Mouse (Mus musculus): ENCODE measurements around the gene Mrpl53. TPM values are rescaled to one million over a fixed set of nuclear protein-coding genes. Genes with fewer than 3 reads are reported as not detected.

Gene Mrpl53
- polyA plus RNA-seq (2016; fragmentation: Nextera tagmentation; extraction: Ambion mirVana), result 148 and 153 TPM in 2 replicates

DNA sequence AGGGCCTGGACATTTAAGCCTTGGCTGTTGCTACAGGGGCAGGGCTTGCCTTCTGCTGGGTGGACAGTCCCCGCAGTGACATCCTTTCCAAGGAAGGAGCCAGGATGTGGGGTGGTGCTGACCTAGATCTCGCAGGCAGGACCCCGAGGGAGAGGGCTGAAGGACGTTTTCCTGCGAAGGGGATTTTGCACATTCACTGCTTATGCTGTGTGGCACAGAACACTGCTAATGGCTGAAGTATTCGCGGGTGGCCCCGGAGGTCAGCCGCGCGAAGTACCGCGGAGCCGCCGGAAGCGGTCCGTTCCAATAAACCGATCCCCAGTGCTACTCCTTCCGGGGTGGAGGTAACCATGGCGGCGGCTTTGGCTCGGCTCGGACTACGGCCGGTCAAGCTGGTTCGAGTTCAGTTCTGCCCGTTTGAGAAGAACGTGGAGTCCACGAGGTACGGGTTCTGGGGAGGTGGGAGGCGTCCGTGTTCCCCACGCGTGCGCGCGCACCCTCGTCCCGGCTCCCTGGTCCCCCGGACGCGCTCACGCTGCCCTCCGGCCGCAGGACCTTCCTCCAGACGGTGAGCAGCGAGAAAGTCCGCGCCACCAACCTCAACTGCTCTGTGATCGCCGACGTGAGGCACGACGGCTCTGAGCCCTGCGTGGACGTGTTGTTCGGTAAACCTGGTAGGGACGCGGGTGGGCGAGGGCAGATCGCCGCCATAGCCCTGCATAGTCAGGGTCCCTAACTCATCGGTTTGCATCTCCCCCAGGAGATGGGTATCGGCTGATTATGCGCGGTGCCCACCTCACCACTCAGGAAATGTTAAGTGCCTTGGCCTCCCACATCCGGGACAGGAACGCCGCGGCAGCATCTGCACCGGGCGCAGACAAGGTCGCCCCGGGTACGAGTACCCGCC is at the start of gene Mrpl53:
Gene Mrpl53 (plus strand): TSS at position 279 of the 907 bp plus-strand sequence.
- DNase-seq (ENCODE audit: low spot score), result peak; percentile 83
- no peaks in the 10 kb centered on the region for H3K9me3 ChIP-seq (replicated peaks)
- H3K36me3 ChIP-seq, result peaks cover 29% of the 10 kb centered on the region
- H3K27me3 ChIP-seq (ENCODE audit: low read depth, poor library complexity, severe bottlenecking), result no peaks in the 10 kb centered on the region
- H3K4me3 ChIP-seq, result peak within 1 kb of the TSS; percentile 77
- WGBS, result under 1% methylated on average over 76 of the region's 76 CpGs
- peak within 1 kb of the TSS; percentile 88 for H3K27ac ChIP-seq (replicated peaks)
- peaks cover 27% of the 10 kb centered on the region for H3K4me1 ChIP-seq

DNA sequence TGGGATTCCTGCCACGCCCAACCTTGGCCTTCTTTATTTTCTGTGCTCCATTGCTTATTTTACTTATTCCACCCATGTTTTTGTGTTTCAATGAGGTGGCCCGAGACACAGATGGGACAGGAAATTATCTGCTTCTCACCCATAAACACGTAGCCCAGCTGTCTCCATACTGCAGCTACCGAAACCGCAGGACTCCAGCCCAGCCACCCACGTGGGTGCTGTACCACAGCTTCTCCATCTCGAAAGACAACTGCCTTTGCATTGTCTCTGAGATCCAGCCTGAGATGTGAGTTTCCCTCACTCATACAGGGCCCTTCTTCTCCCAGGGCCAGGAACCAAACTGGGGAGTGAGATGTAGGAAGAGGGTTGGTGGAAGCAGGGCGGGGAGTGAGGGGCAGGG is 42.8 kb upstream of the Mrpl53 start:
- H3K36me3 ChIP-seq, result no peaks in the 10 kb centered on the region
- no peak for DNase-seq (ENCODE audit: low spot score)
- peaks cover 34% of the 10 kb centered on the region for H3K4me1 ChIP-seq
- H3K27me3 ChIP-seq (ENCODE audit: low read depth, poor library complexity, severe bottlenecking), result peaks cover 100% of the 10 kb centered on the region
- H3K27ac ChIP-seq (replicated peaks), result no peak overlapping the region
- 35% methylated on average over 8 of the region's 8 CpGs for WGBS
- no peak overlapping the region for H3K4me3 ChIP-seq
- H3K9me3 ChIP-seq (replicated peaks), result no peaks in the 10 kb centered on the region

DNA sequence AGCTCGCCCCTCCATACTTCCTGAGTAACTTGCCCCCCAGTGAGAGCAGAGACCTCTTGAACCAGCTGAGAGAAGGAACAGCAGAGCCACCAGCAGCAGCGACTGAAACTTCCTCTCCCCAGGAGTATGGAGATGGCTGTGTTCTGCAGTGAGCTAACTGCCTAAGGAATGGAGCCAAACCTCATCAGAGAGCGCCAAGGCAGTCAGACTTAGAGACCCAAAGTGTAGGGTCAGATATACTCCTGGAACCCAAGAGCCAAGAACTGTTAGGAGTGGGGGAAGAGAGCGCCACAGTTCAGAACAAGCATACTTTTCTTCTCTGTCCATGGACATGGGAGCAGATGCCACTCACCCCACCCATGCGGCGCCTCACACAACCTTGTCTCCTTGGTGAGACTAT is 42.4 kb upstream of the Mrpl53 start:
- Histone ChIP-seq H3K4me1 (peaks cover 38% of the 10 kb centered on the region), H3K36me3 (no peaks in the 10 kb centered on the region), H3K9me3 (replicated peaks) (no peaks in the 10 kb centered on the region), H3K27me3 (ENCODE audit: low read depth, poor library complexity, severe bottlenecking) (peaks cover 100% of the 10 kb centered on the region), H3K27ac (replicated peaks) (no peak overlapping the region), H3K4me3 (no peak overlapping the region)
- DNase-seq (ENCODE audit: low spot score), result no peak
- WGBS, result 28% methylated on average over 6 of the region's 6 CpGs

DNA sequence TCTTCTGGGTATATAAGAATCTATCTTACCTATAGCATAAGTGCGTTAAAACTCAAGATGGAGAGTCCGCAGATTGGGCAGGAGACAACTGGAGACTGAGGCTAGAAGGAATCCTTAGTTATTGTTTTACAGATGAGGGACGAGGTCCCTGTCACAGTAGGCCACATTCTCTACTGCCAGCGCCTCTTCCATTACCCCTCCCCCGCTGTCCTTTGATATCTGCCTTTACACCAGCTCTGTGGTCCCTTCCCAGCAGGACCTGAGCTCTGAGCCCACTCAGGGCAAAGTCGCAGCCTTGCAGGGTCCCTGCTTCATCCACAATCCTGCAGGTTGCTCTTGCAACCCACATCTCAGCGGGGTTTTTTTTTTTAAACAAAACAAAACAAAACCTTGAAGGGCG is 40.6 kb upstream of the Mrpl53 start:
- Histone ChIP-seq H3K27me3 (ENCODE audit: low read depth, poor library complexity, severe bottlenecking) (peaks cover 100% of the 10 kb centered on the region), H3K4me3 (peak overlapping the region; percentile 38; the same call in 1 of the 2 replicates), H3K36me3 (no peaks in the 10 kb centered on the region), H3K27ac (replicated peaks) (no peak overlapping the region), H3K4me1 (peaks cover 42% of the 10 kb centered on the region), H3K9me3 (replicated peaks) (no peaks in the 10 kb centered on the region)
- no peak for DNase-seq (ENCODE audit: low spot score)
- 3% methylated on average over 8 of the region's 8 CpGs for WGBS

DNA sequence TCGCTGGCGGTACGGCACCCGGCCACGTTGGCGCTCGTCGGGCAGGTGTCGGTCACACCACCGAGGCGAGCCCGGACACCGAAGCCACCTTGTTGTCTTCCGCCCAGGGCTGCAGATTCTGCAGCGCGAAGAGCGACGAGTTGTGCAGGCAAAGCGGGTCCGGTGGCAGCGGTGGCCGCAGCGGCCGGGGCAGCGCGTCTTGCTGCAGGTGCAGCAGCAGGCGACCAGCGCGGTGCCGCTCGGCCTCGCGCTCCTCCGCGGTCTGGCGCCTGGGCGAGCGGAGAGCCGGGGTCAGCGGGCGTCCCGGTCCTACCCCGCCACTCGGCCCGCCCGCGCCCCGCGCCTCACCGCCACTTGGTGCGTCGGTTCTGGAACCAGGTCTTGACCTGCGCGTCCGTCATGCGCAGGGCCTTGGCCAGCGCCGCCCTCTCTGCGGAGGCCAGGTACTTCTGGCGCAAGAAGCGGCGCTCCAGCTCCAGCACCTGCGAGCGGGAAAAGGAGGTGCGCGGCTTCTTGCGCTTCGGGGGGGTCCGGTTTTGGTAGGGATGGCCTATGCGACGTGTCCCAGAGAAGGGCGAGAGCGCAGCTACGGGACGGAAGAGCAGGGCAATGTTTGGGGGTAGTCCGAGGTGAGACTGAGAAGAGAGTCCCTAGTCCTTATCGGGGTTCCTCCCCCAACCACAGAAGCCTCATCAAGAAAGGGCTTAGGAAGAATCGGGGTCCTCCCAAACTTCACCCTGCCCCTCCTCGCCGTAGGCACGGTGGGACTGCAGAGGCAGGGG is 39.9 kb upstream of the Mrpl53 start:
- WGBS, result under 1% methylated on average over 81 of the region's 81 CpGs
- H3K9me3 ChIP-seq (replicated peaks), result no peaks in the 10 kb centered on the region
- H3K4me3 ChIP-seq, result peak overlapping the region; percentile 41
- H3K36me3 ChIP-seq, result no peaks in the 10 kb centered on the region
- peak; percentile 55 for DNase-seq (ENCODE audit: low spot score)
- peaks cover 42% of the 10 kb centered on the region for H3K4me1 ChIP-seq
- no peak overlapping the region for H3K27ac ChIP-seq (replicated peaks)
- H3K27me3 ChIP-seq (ENCODE audit: low read depth, poor library complexity, severe bottlenecking), result peaks cover 100% of the 10 kb centered on the region

DNA sequence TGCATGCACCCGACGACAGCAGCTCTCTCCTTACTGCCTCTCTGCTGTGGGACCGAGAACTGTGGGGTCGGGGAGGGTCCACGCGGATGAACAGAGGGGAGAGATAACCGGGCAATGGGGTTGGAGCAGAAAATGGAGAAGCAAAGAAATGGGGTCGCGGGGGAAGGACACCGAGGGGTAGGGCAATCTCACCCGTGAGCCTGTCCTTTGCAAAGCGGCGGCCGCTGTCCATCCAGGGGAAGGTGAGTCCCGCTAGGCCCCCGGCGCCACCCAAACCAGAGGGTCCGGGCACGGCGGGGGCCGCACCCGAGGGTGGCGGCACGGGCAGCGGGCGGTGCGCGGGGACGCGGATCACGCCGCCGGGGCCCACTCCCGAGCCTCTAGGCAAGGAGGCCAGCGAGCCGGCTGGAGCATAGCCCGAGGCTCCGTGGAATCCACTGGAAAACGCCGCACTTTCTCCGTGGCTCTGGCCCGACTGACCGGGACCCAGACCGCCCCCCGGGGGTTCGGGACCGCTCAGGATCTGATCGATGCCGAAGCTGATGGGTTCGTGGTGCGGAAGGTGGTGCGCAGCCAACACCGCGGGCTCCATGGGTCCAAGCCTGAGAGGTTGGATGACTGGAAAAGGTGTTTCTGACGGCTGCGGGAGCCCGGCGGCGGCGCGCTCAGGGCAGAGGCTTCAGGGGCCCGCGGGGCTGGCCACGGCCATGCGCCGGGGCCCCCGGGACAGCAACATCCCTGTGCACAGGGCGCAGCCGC is 39.2 kb upstream of the Mrpl53 start:
- 1% methylated on average over 69 of the region's 69 CpGs for WGBS
- peak; percentile 62 for DNase-seq (ENCODE audit: low spot score)
- H3K36me3 ChIP-seq, result no peaks in the 10 kb centered on the region
- no peak overlapping the region for H3K27ac ChIP-seq (replicated peaks)
- H3K4me3 ChIP-seq, result peak overlapping the region; percentile 41
- H3K4me1 ChIP-seq, result peaks cover 38% of the 10 kb centered on the region
- H3K9me3 ChIP-seq (replicated peaks), result no peaks in the 10 kb centered on the region
- H3K27me3 ChIP-seq (ENCODE audit: low read depth, poor library complexity, severe bottlenecking), result peaks cover 100% of the 10 kb centered on the region

DNA sequence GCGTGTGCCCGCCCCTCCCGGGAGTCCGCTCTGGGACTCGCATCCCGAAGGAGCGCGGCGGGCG is 38.8 kb upstream of the Mrpl53 start, which contains the start of gene Tlx2:
Gene Tlx2 (minus strand): TSS at position 47 of the 64 bp plus-strand sequence.
- H3K4me3 ChIP-seq, result peak within 1 kb of the TSS; percentile 41
- 0% methylated on average over 10 of the region's 10 CpGs for WGBS
- H3K27ac ChIP-seq (replicated peaks), result no peak within 1 kb of the TSS
- H3K36me3 ChIP-seq, result no peaks in the 10 kb centered on the region
- peaks cover 100% of the 10 kb centered on the region for H3K27me3 ChIP-seq (ENCODE audit: low read depth, poor library complexity, severe bottlenecking)
- H3K9me3 ChIP-seq (replicated peaks), result no peaks in the 10 kb centered on the region
- peaks cover 37% of the 10 kb centered on the region for H3K4me1 ChIP-seq
- DNase-seq (ENCODE audit: low spot score), result no peak

DNA sequence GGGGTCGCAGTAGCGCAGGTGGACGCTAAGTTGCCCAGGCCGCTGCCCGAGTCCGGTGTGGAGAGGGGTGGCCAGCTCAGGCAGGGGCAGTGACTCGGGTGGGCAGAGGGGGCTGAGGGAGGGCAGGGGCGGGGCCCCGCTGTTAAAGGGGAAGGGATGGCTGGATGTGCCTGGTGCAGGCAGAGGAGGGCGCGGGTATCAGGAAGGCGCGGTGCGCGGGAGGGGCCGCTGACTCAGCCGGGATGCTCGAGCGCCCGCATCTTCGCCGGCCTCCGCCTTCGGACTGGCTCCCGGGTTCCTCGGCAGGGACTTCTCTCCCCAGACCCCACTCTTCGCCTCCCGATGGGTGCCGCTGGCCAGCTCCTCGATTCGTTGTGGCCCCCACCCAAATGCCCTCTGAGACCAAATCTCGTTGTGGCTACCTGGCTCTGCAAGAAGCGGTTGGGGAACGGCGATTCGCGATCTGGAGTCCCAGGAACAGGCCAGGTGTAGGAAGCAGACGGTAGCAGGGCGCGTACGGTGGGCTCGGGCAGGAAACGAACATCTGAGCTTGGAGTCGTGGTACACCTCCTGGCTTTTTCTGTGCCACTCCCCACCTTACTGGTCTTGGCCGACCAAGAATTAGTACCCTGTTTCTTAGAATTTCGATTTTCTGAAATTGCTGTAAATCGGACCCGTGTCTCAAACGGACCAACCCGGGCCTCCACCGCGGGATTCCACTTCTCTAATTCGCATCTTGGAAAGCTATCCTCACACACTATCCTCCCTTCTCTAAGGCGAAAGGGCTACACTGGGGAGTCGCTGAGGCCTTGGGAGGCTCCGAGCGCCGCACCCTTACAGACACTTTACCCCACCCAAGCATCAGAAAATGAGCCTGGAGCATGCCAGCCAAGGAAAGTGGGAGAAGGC is 38.3 kb upstream of the Mrpl53 start:
- no peaks in the 10 kb centered on the region for H3K9me3 ChIP-seq (replicated peaks)
- peaks cover 100% of the 10 kb centered on the region for H3K27me3 ChIP-seq (ENCODE audit: low read depth, poor library complexity, severe bottlenecking)
- under 1% methylated on average over 58 of the region's 58 CpGs for WGBS
- H3K4me1 ChIP-seq, result peaks cover 37% of the 10 kb centered on the region
- H3K4me3 ChIP-seq, result peak overlapping the region; percentile 41
- H3K36me3 ChIP-seq, result no peaks in the 10 kb centered on the region
- peak; percentile 72 for DNase-seq (ENCODE audit: low spot score)
- no peak overlapping the region for H3K27ac ChIP-seq (replicated peaks)

DNA sequence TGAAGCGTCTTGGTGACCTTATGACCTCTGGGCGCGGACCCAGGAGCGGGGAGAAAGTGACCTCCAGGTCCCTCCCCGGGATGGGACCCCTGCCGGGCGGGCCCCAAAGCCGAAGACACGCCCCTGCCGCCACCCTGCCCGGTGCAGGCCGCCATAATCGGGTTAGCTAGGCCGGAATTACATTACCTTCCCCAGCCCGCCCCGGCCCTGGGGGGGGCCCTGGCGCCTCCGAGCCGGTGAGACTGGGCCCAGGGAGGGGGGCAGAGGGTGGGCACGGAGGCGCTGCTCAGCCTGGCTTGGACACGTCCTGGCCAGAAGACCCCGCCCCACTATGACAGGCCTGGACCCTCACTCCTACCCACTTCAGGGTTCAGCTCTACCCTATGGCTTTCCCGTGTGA is 37.6 kb upstream of the Mrpl53 start:
- peak overlapping the region; percentile 41 for H3K4me3 ChIP-seq
- H3K36me3 ChIP-seq, result no peaks in the 10 kb centered on the region
- no peak overlapping the region for H3K27ac ChIP-seq (replicated peaks)
- H3K4me1 ChIP-seq, result peaks cover 37% of the 10 kb centered on the region
- no peaks in the 10 kb centered on the region for H3K9me3 ChIP-seq (replicated peaks)
- H3K27me3 ChIP-seq (ENCODE audit: low read depth, poor library complexity, severe bottlenecking), result peaks cover 100% of the 10 kb centered on the region
- WGBS, result 0% methylated on average over 20 of the region's 24 CpGs
- DNase-seq (ENCODE audit: low spot score), result peak; percentile 43

DNA sequence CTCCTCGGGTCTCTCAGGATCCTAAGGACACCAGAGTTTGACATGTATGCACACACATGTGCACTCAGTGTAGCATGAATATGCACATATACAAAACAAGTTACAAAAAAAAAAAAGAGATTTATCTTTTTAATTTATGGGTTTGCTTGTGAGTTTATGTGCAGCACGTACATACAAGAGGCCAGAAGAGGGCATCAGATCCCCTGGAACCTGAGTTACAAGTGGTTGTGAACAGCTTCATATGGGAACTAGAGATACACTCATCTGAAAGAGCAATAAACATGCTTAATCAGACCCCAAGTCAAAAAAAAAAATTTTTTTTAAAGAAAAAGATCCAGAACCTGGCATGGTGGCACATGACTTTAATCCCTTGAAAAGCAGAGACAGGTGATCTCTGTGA is 33.9 kb upstream of the Mrpl53 start:
- peaks cover 3% of the 10 kb centered on the region for H3K36me3 ChIP-seq
- 17% methylated on average over 2 of the region's 2 CpGs for WGBS
- no peak overlapping the region for H3K4me3 ChIP-seq
- H3K27ac ChIP-seq (replicated peaks), result no peak overlapping the region
- H3K27me3 ChIP-seq (ENCODE audit: low read depth, poor library complexity, severe bottlenecking), result peaks cover 77% of the 10 kb centered on the region
- no peaks in the 10 kb centered on the region for H3K9me3 ChIP-seq (replicated peaks)
- no peak for DNase-seq (ENCODE audit: low spot score)
- H3K4me1 ChIP-seq, result peaks cover 42% of the 10 kb centered on the region

DNA sequence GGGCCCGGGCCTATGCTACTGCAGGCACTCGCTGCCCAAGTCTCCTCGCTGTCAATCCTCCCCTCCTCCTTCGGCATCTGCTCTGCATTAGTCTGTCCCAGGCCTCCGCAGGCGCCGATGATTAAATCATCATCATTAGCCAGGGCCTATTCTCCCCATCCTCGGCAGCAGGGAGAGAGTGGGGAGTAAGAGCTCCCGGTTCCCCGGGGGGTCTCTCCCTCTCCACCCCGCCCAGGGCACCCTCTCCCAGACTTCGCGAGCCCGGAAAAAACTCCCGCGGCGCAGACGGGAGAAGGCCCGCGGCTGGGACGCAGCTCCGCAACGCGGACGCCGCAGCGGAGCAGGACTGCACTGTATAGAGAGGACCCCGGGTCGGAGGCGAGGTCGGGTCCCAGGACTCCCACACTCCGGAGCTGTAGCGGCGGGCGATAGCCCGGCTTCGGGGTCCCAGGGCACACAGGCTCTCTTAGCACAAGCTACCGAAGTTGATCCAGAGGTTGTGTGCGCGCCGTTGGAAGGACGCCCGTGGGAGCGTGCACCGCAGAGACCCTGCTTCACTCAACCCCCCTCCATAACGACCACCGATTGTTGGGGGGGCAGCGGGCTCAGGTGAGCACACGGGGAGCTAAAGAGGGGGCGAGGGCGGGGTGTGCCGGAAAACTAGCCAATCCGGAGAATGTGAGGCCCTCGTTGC is 31.1 kb upstream of the Mrpl53 start, which contains the start of gene Pcgf1:
Gene Pcgf1 (plus strand): TSS at position 240 of the 694 bp plus-strand sequence.
- peaks cover 75% of the 10 kb centered on the region for H3K27me3 ChIP-seq (ENCODE audit: low read depth, poor library complexity, severe bottlenecking)
- H3K4me3 ChIP-seq, result peak within 1 kb of the TSS; percentile 84
- WGBS, result under 1% methylated on average over 54 of the region's 54 CpGs
- H3K9me3 ChIP-seq (replicated peaks), result no peaks in the 10 kb centered on the region
- DNase-seq (ENCODE audit: low spot score), result no peak
- peaks cover 24% of the 10 kb centered on the region for H3K4me1 ChIP-seq
- H3K27ac ChIP-seq (replicated peaks), result peak within 1 kb of the TSS; percentile 97
- H3K36me3 ChIP-seq, result peaks cover 27% of the 10 kb centered on the region
